Mouse (Mus musculus) intestine, embryonic 14.5 days (tissue): ENCODE data around the gene Anapc13. TPM values are rescaled to one million over a fixed set of nuclear protein-coding genes. Genes with fewer than 3 reads are reported as not detected.

ENCODE experiments used
- ATAC-seq: fragments of 200-750 bp; cut with Nextera tagmentation; replicated peaks from 2 replicates; pipeline ENCODE4 v1.8.0; 2017; ENCODE audit warnings: low read depth, moderate number of reproducible peaks, moderate TSS enrichment, moderate library complexity; ENCODE audit not compliant: low FRiP score, low TSS enrichment
- DNase-seq: peaks from one replicate; pipeline ENCODE4 v3.0.0-alpha.2; 2018; ENCODE audit warnings: low spot score
- H3K27ac ChIP-seq: fragments of 300-500 bp; sonication (generic); 2 replicates; pipeline ENCODE4 v1.5.1; 2014; ENCODE audit warnings: low read depth, mild to moderate bottlenecking, control low read depth
- H3K27me3 ChIP-seq: fragments of 300-500 bp; sonication (generic); replicated peaks from 2 replicates; pipeline ENCODE4 v1.6.1; 2014; ENCODE audit warnings: low read length, control low read depth; ENCODE audit not compliant: control insufficient read depth, insufficient read depth
- H3K36me3 ChIP-seq: fragments of 300-500 bp; sonication (generic); 2 replicates; pipeline ENCODE4 v1.6.1; 2014; ENCODE audit warnings: low read length, control low read depth; ENCODE audit not compliant: control insufficient read depth, insufficient read depth
- H3K4me1 ChIP-seq: fragments of 300-500 bp; sonication (generic); replicated peaks from 2 replicates; pipeline ENCODE4 v1.6.1; 2014; ENCODE audit warnings: low read length, control low read depth, mixed read lengths; ENCODE audit not compliant: control insufficient read depth, insufficient read depth
- H3K4me2 ChIP-seq: fragments of 300-500 bp; sonication (generic); 2 replicates; pipeline ENCODE4 v1.6.1; 2014; ENCODE audit warnings: low read length
- H3K4me3 ChIP-seq: fragments of 300-500 bp; sonication (generic); 2 replicates; pipeline ENCODE4 v1.5.1; 2014; ENCODE audit warnings: low read depth, low read length, control low read depth, mixed read lengths
- H3K9ac ChIP-seq: fragments of 300-500 bp; sonication (generic); 2 replicates; pipeline ENCODE4 v1.6.1; 2014; ENCODE audit warnings: mild to moderate bottlenecking, low read length
- H3K9me3 ChIP-seq: fragments of 300-500 bp; sonication (generic); 2 replicates; pipeline ENCODE4 v1.6.1; 2016; ENCODE audit warnings: low read length, control low read depth; ENCODE audit not compliant: control insufficient read depth
- WGBS: fragments of 180-500 bp; shearing (Covaris S2); extraction: QIAGEN DNeasy Blood & Tissue Kit; methylation state at CpG from one replicate; pipeline ENCODE4 v1.1.7; 2014; 5-methylcytosine and 5-hydroxymethylcytosine counted together
- polyA plus RNA-seq: library from polyadenylated mRNA; unstranded; fragments of >200 nt; fragmentation: Nextera tagmentation; extraction: Ambion mirVana; gene quantifications from 2 replicates; pipeline ENCODE4 v1.2.1, GENCODE M21; 2014

The Anapc13 gene
- polyA plus RNA-seq, 1 experiment from 2014 or later = 216 TPM

- Histone ChIP-seq H3K4me2 (no peak overlapping the region), H3K27me3 (no peaks in the 10 kb centered on the region), H3K9ac (no peak overlapping the region), H3K27ac (no peak overlapping the region), H3K4me3 (no peak overlapping the region), H3K36me3 (peaks cover 43% of the 10 kb centered on the region), H3K9me3 (no peaks in the 10 kb centered on the region), H3K4me1 (no peaks in the 10 kb centered on the region)
- no peak for ATAC-seq
- 91% methylated on average over 6 of the region's 6 CpGs for WGBS
- DNase-seq = no peak
Measured at GRCm38 (mm10) chr9:102605162-102605561, 20.9 kb upstream of the Anapc13 start.

- H3K4me3 ChIP-seq = no peak overlapping the region
- no peak for ATAC-seq
- H3K9ac ChIP-seq = no peak overlapping the region
- no peak overlapping the region for H3K27ac ChIP-seq
- H3K36me3 ChIP-seq = peaks cover 37% of the 10 kb centered on the region
- H3K27me3 ChIP-seq = no peaks in the 10 kb centered on the region
- H3K4me2 ChIP-seq = no peak overlapping the region
- no peak for DNase-seq
- 69% methylated on average over 5 of the region's 5 CpGs for WGBS
- H3K9me3 ChIP-seq = no peaks in the 10 kb centered on the region
- H3K4me1 ChIP-seq = no peaks in the 10 kb centered on the region
Measured at GRCm38 (mm10) chr9:102607471-102607870, 18.6 kb upstream of the Anapc13 start.

DNA sequence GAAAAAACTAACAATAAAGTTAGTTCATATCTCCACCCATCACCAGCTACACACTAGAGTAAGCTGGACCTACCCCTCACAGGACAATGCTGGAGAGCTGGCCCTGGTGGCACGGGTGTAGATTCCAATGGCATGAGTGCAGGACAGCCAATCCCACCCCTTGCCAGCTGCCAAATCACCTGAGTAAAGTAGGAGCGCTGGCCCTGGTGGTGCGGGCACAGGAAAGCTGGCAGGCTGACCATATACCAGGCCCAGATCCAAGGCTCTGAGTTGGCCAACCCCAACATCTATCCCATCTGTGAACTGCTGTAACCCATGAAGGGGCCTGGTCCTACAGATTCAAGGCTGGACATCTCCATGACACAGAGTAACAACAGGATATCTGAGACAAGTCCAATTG lies 16.9 kb upstream of the Anapc13 start:
- Histone ChIP-seq H3K9ac (no peak overlapping the region), H3K27ac (no peak overlapping the region), H3K36me3 (peaks cover 48% of the 10 kb centered on the region), H3K4me2 (no peak overlapping the region), H3K4me3 (no peak overlapping the region), H3K27me3 (no peaks in the 10 kb centered on the region), H3K4me1 (no peaks in the 10 kb centered on the region), H3K9me3 (no peaks in the 10 kb centered on the region)
- 95% methylated on average over 3 of the region's 3 CpGs for WGBS
- no peak for DNase-seq
- no peak for ATAC-seq

GRCm38 (mm10) chr9:102615071-102615470 lies 11.0 kb upstream of the Anapc13 start:
- Histone ChIP-seq H3K4me1 (no peaks in the 10 kb centered on the region), H3K27ac (no peak overlapping the region), H3K9me3 (no peaks in the 10 kb centered on the region), H3K36me3 (peaks cover 47% of the 10 kb centered on the region), H3K9ac (no peak overlapping the region), H3K4me2 (no peak overlapping the region), H3K4me3 (no peak overlapping the region), H3K27me3 (no peaks in the 10 kb centered on the region)
- WGBS = 88% methylated on average over 3 of the region's 3 CpGs
- ATAC-seq = no peak
- no peak for DNase-seq

GRCm38 (mm10) chr9:102616267-102616666 lies 9.8 kb upstream of the Anapc13 start:
- DNase-seq (no peak), ATAC-seq (no peak)
- Histone ChIP-seq H3K9ac (no peak overlapping the region), H3K9me3 (no peaks in the 10 kb centered on the region), H3K27me3 (no peaks in the 10 kb centered on the region), H3K4me2 (no peak overlapping the region), H3K4me1 (no peaks in the 10 kb centered on the region), H3K36me3 (peaks cover 40% of the 10 kb centered on the region), H3K4me3 (no peak overlapping the region), H3K27ac (no peak overlapping the region)
- 78% methylated on average over 9 of the region's 9 CpGs for WGBS

DNA sequence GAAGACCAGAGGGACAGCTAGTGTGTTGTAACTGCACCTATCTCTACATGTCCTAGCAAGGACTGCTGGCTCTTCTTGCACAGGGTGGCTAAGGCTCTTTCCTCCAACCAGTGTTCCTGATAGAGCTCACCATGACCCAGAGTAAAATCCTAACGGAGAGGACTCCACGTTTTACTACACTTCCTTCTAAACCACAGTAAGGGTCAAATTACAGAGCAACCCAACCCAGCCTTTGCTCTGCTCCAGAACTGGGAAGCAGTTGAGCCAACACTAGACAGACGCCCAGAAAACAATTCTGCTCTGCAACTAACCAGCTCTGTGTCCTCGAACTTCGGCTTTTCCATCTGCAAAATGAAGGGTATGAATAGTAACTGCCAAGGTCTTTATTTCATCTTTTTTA lies 4.7 kb upstream of the Anapc13 start:
- H3K27ac ChIP-seq = no peak overlapping the region
- H3K4me3 ChIP-seq = no peak overlapping the region
- H3K4me1 ChIP-seq = 0 out of 2 replicates have a peak, but pooled peaks cover 3% of the 10 kb centered on the region
- ATAC-seq (no peak), DNase-seq (no peak)
- no peak overlapping the region for H3K9ac ChIP-seq
- H3K9me3 ChIP-seq = no peaks in the 10 kb centered on the region
- peaks cover 6% of the 10 kb centered on the region; the same call in 1 of the 2 replicates for H3K36me3 ChIP-seq
- 39% methylated on average over 5 of the region's 5 CpGs for WGBS
- no peak overlapping the region for H3K4me2 ChIP-seq
- H3K27me3 ChIP-seq = no peaks in the 10 kb centered on the region

DNA sequence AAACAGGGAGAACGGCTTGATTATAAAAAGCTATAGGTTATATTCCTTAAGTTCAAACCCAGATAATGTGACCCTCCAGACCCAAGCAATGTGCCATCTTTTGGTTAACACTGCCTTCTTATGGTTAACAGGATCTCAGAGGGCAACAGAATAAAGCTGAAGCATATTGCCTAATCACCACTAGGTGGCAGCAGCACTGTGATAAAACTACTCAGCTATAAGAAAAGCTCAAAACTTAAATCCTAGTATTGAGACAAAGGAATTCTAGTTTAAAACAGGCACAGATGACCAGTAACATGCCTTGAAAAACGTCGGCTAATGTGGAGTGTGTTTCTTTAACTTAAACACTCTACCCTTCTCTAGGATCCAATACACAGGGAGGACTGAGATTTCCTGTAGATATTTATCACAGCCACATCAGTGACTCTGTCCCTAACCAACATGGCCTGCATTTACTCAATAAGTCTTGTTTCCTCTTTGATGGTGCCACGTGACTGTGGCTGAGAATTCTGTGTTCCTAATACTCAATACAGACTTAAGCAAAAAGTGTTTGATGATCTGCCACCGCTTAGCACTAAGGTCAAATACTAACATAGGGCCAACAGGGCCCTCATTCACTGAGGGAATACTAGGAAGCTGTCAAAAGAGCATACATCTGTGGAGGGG lies 3.8 kb upstream of the Anapc13 start:
- Histone ChIP-seq H3K9ac (no peak overlapping the region), H3K27me3 (no peaks in the 10 kb centered on the region), H3K4me3 (no peak overlapping the region), H3K4me2 (no peak overlapping the region), H3K9me3 (no peaks in the 10 kb centered on the region), H3K4me1 (peaks cover 7% of the 10 kb centered on the region; the same call in 1 of the 2 replicates), H3K36me3 (peaks cover 6% of the 10 kb centered on the region; the same call in 1 of the 2 replicates), H3K27ac (no peak overlapping the region)
- DNase-seq (no peak), ATAC-seq (no peak)
- WGBS = 31% methylated on average over 5 of the region's 5 CpGs

- H3K27me3 ChIP-seq = no peaks in the 10 kb centered on the region
- ATAC-seq (no peak), DNase-seq (no peak)
- no peak overlapping the region for H3K4me2 ChIP-seq
- 84% methylated on average over 6 of the region's 6 CpGs for WGBS
- no peak overlapping the region for H3K27ac ChIP-seq
- H3K4me3 ChIP-seq = no peak overlapping the region
- H3K4me1 ChIP-seq = peaks cover 12% of the 10 kb centered on the region; the same call in 1 of the 2 replicates
- peaks cover 6% of the 10 kb centered on the region; the same call in 1 of the 2 replicates for H3K36me3 ChIP-seq
- no peaks in the 10 kb centered on the region for H3K9me3 ChIP-seq
- no peak overlapping the region for H3K9ac ChIP-seq
Measured at GRCm38 (mm10) chr9:102622876-102623275, 3.2 kb upstream of the Anapc13 start.

DNA sequence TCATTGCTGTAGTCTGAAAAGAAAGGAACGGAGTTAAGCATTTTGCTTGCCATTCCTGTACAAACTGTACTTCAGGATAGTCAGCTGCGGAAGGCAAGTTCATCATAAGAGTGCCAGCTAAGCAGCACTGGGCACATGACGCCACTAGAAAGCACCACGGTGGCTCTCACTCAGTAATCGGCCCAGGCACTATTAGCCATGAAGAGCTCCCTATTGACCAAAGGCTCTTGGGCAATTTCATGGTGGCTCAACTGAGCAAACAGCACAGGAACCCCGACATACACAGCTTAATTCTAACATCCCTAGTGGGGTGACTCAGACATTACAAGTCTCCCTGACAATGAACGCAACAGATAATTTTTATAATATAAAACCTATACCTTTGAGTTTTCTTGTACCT lies 2.5 kb upstream of the Anapc13 start:
- H3K27ac ChIP-seq = no peak overlapping the region
- peaks cover 12% of the 10 kb centered on the region; the same call in 1 of the 2 replicates for H3K4me1 ChIP-seq
- H3K4me2 ChIP-seq = no peak overlapping the region
- H3K36me3 ChIP-seq = peaks cover 4% of the 10 kb centered on the region; the same call in 1 of the 2 replicates
- DNase-seq (no peak), ATAC-seq (no peak)
- no peaks in the 10 kb centered on the region for H3K9me3 ChIP-seq
- H3K27me3 ChIP-seq = no peaks in the 10 kb centered on the region
- 91% methylated on average over 7 of the region's 7 CpGs for WGBS
- H3K9ac ChIP-seq = no peak overlapping the region
- H3K4me3 ChIP-seq = no peak overlapping the region
